Mouse (Mus musculus) heart, embryonic 12.5 days (tissue): ENCODE measurements around the gene Gucy1b2. TPM values are rescaled to one million over a fixed set of nuclear protein-coding genes. Genes with fewer than 3 reads are reported as not detected.

Source experiments
- ATAC-seq: fragments of 200-750 bp; cut with Nextera tagmentation; 2 replicates; pipeline ENCODE4 v1.8.0; 2017; ENCODE audit warnings: moderate TSS enrichment, moderate library complexity; ENCODE audit not compliant: insufficient number of reproducible peaks, low FRiP score
- H3K27ac ChIP-seq: fragments of 300-500 bp; sonication (generic); 2 replicates; pipeline ENCODE4 v1.5.1; 2016; ENCODE audit warnings: mild to moderate bottlenecking, moderate library complexity; ENCODE audit not compliant: poor library complexity, severe bottlenecking
- H3K27me3 ChIP-seq: fragments of 300-500 bp; sonication (generic); replicated peaks from 2 replicates; pipeline ENCODE4 v1.6.1; 2016; ENCODE audit warnings: mild to moderate bottlenecking, moderate library complexity
- H3K36me3 ChIP-seq: fragments of 300-500 bp; sonication (generic); 2 replicates; pipeline ENCODE4 v1.6.1; 2016; ENCODE audit warnings: mild to moderate bottlenecking, moderate library complexity
- H3K4me1 ChIP-seq: fragments of 300-500 bp; sonication (generic); replicated peaks from 2 replicates; pipeline ENCODE4 v1.6.1; 2016; ENCODE audit warnings: mild to moderate bottlenecking
- H3K4me2 ChIP-seq: fragments of 300-500 bp; sonication (generic); 2 replicates; pipeline ENCODE4 v1.6.1; 2016; ENCODE audit warnings: mild to moderate bottlenecking, moderate library complexity
- H3K4me3 ChIP-seq: fragments of 300-500 bp; sonication (generic); 2 replicates; pipeline ENCODE4 v1.5.1; 2016; ENCODE audit warnings: mild to moderate bottlenecking
- H3K9ac ChIP-seq: fragments of 300-500 bp; sonication (generic); 2 replicates; pipeline ENCODE4 v1.6.1; 2016; ENCODE audit warnings: mild to moderate bottlenecking, moderate library complexity
- H3K9me3 ChIP-seq: fragments of 300-500 bp; sonication (generic); replicated peaks from 2 replicates; pipeline ENCODE4 v1.6.1; 2016; ENCODE audit warnings: mild to moderate bottlenecking, moderate library complexity
- WGBS: fragments of 180-500 bp; shearing (Covaris S2); methylation state at CpG from one replicate; pipeline ENCODE4 v1.1.7; 2016; 5-methylcytosine and 5-hydroxymethylcytosine counted together
- polyA plus RNA-seq: library from polyadenylated mRNA; unstranded; fragments of >200 nt; fragmentation: Nextera tagmentation; extraction: Ambion mirVana; gene quantifications from 2 replicates; pipeline ENCODE4 v1.2.1, GENCODE M21; 2016

Gucy1b2 gene
- polyA plus RNA-seq, 1 experiment from 2014 or later: 0.06 TPM

- no peaks in the 10 kb centered on the region for H3K4me1 ChIP-seq
- H3K27ac ChIP-seq: no peak overlapping the region
- no peak overlapping the region for H3K9ac ChIP-seq
- no peaks in the 10 kb centered on the region for H3K9me3 ChIP-seq
- no peak overlapping the region for H3K4me3 ChIP-seq
- H3K27me3 ChIP-seq: no peaks in the 10 kb centered on the region
- 65% methylated on average over 7 of the region's 7 CpGs for WGBS
- no peak for ATAC-seq
- H3K4me2 ChIP-seq: no peak overlapping the region
- no peaks in the 10 kb centered on the region for H3K36me3 ChIP-seq
Observed at GRCm38 (mm10) chr14:62446385-62447213, 9.5 kb downstream of the Gucy1b2 start.

- H3K27me3 ChIP-seq: no peaks in the 10 kb centered on the region
- 79% methylated on average over 6 of the region's 6 CpGs for WGBS
- no peaks in the 10 kb centered on the region for H3K36me3 ChIP-seq
- no peak for ATAC-seq
- no peaks in the 10 kb centered on the region for H3K9me3 ChIP-seq
- H3K9ac ChIP-seq: no peak overlapping the region
- H3K4me1 ChIP-seq: no peaks in the 10 kb centered on the region
- no peak overlapping the region for H3K4me3 ChIP-seq
- no peak overlapping the region for H3K27ac ChIP-seq
- no peak overlapping the region for H3K4me2 ChIP-seq
Observed at GRCm38 (mm10) chr14:62443840-62444430, 12.2 kb downstream of the Gucy1b2 start.

- Histone ChIP-seq H3K9ac (no peak overlapping the region), H3K4me3 (no peak overlapping the region), H3K36me3 (no peaks in the 10 kb centered on the region), H3K4me1 (no peaks in the 10 kb centered on the region), H3K27ac (no peak overlapping the region), H3K4me2 (no peak overlapping the region), H3K27me3 (no peaks in the 10 kb centered on the region), H3K9me3 (no peaks in the 10 kb centered on the region)
- no peak for ATAC-seq
- 59% methylated on average over 1 of the region's 1 CpGs for WGBS
Observed at GRCm38 (mm10) chr14:62442971-62443370, 13.1 kb downstream of the Gucy1b2 start.

GRCm38 (mm10) chr14:62440036-62440435 is 16.1 kb downstream of the Gucy1b2 start:
- H3K27ac ChIP-seq: no peak overlapping the region
- H3K27me3 ChIP-seq: no peaks in the 10 kb centered on the region
- H3K36me3 ChIP-seq: no peaks in the 10 kb centered on the region

GRCm38 (mm10) chr14:62438236-62438635 is 17.9 kb downstream of the Gucy1b2 start:
- ATAC-seq: no peak
- H3K4me3 ChIP-seq: no peak overlapping the region
- no peak overlapping the region for H3K4me2 ChIP-seq
- H3K27me3 ChIP-seq: no peaks in the 10 kb centered on the region
- no peaks in the 10 kb centered on the region for H3K36me3 ChIP-seq
- H3K9ac ChIP-seq: no peak overlapping the region
- no peaks in the 10 kb centered on the region for H3K4me1 ChIP-seq
- WGBS: 82% methylated on average over 4 of the region's 4 CpGs
- no peak overlapping the region for H3K27ac ChIP-seq
- H3K9me3 ChIP-seq: no peaks in the 10 kb centered on the region

More at GRCm38 (mm10) chr14:62440036-62440435, 16.1 kb downstream of the Gucy1b2 start:
- H3K4me3 ChIP-seq: no peak overlapping the region
- no peaks in the 10 kb centered on the region for H3K4me1 ChIP-seq
- H3K4me2 ChIP-seq: no peak overlapping the region
- ATAC-seq: no peak
- no peak overlapping the region for H3K9ac ChIP-seq
- no peaks in the 10 kb centered on the region for H3K9me3 ChIP-seq

GRCm38 (mm10) chr14:62437806-62438205 is 18.3 kb downstream of the Gucy1b2 start:
- H3K9ac ChIP-seq: no peak overlapping the region
- 81% methylated on average over 2 of the region's 2 CpGs for WGBS

GRCm38 (mm10) chr14:62425277-62425691 is 30.8 kb downstream of the Gucy1b2 start:
- H3K4me1 ChIP-seq: no peaks in the 10 kb centered on the region
- no peaks in the 10 kb centered on the region for H3K9me3 ChIP-seq
- H3K27ac ChIP-seq: no peak overlapping the region
- H3K36me3 ChIP-seq: no peaks in the 10 kb centered on the region
- no peak overlapping the region for H3K4me2 ChIP-seq
- no peaks in the 10 kb centered on the region for H3K27me3 ChIP-seq
- no peak overlapping the region for H3K4me3 ChIP-seq
- no peak overlapping the region for H3K9ac ChIP-seq
- ATAC-seq: no peak
- 68% methylated on average over 2 of the region's 2 CpGs for WGBS

More at GRCm38 (mm10) chr14:62437806-62438205, 18.3 kb downstream of the Gucy1b2 start:
- Histone ChIP-seq H3K27ac (no peak overlapping the region), H3K9me3 (no peaks in the 10 kb centered on the region), H3K27me3 (no peaks in the 10 kb centered on the region), H3K4me1 (no peaks in the 10 kb centered on the region), H3K4me2 (no peak overlapping the region), H3K36me3 (no peaks in the 10 kb centered on the region), H3K4me3 (no peak overlapping the region)
- no peak for ATAC-seq

GRCm38 (mm10) chr14:62422265-62422664 is 33.8 kb downstream of the Gucy1b2 start:
- no peak for ATAC-seq
- no peak overlapping the region for H3K9ac ChIP-seq
- 65% methylated on average over 4 of the region's 4 CpGs for WGBS
- H3K4me3 ChIP-seq: no peak overlapping the region
- no peak overlapping the region for H3K4me2 ChIP-seq
- peaks cover 5% of the 10 kb centered on the region for H3K4me1 ChIP-seq
- H3K9me3 ChIP-seq: no peaks in the 10 kb centered on the region
- H3K27ac ChIP-seq: no peak overlapping the region
- no peaks in the 10 kb centered on the region for H3K36me3 ChIP-seq
- H3K27me3 ChIP-seq: no peaks in the 10 kb centered on the region

- no peaks in the 10 kb centered on the region for H3K36me3 ChIP-seq
- no peaks in the 10 kb centered on the region for H3K27me3 ChIP-seq
- H3K9me3 ChIP-seq: no peaks in the 10 kb centered on the region
- no peak overlapping the region for H3K4me3 ChIP-seq
- no peak for ATAC-seq
- WGBS: 83% methylated on average over 3 of the region's 3 CpGs
- H3K4me2 ChIP-seq: no peak overlapping the region
- peaks cover 23% of the 10 kb centered on the region for H3K4me1 ChIP-seq
- H3K9ac ChIP-seq: no peak overlapping the region
- no peak overlapping the region for H3K27ac ChIP-seq
Observed at GRCm38 (mm10) chr14:62417501-62417900, 38.6 kb downstream of the Gucy1b2 start.

GRCm38 (mm10) chr14:62416742-62417134 is 39.4 kb downstream of the Gucy1b2 start:
- ATAC-seq: no peak
- 0 out of 2 replicates have a peak, but pooled peaks cover 4% of the 10 kb centered on the region for H3K9me3 ChIP-seq
- peak overlapping the region; percentile 68 for H3K27ac ChIP-seq
- no peak overlapping the region for H3K9ac ChIP-seq
- 7% methylated on average over 1 of the region's 1 CpGs for WGBS
- no peak overlapping the region for H3K4me2 ChIP-seq
- no peak overlapping the region for H3K4me3 ChIP-seq
- H3K36me3 ChIP-seq: no peaks in the 10 kb centered on the region
- H3K4me1 ChIP-seq: peaks cover 23% of the 10 kb centered on the region
- H3K27me3 ChIP-seq: no peaks in the 10 kb centered on the region

- Histone ChIP-seq H3K4me3 (no peak overlapping the region), H3K9me3 (0 out of 2 replicates have a peak, but pooled peaks cover 4% of the 10 kb centered on the region), H3K4me2 (no peak overlapping the region), H3K36me3 (no peaks in the 10 kb centered on the region), H3K27ac (peak overlapping the region; percentile 68), H3K27me3 (no peaks in the 10 kb centered on the region), H3K4me1 (peaks cover 23% of the 10 kb centered on the region), H3K9ac (no peak overlapping the region)
- 76% methylated on average over 7 of the region's 7 CpGs for WGBS
- ATAC-seq: no peak
Observed at GRCm38 (mm10) chr14:62416007-62416741, 39.9 kb downstream of the Gucy1b2 start.
